Mouse (Mus musculus) heart, adult 11 months (tissue): ENCODE measurements at regions not wholly inside any gene's neighbourhood (a gene's known extent, or its start where the extent isn't known, plus 50 kb on each side); places are given as distances from the start of the nearest gene placed in this dataset.

ENCODE experiments used
- DNase-seq: peaks from one replicate; pipeline ENCODE4 v3.0.0; 2022

DNA sequence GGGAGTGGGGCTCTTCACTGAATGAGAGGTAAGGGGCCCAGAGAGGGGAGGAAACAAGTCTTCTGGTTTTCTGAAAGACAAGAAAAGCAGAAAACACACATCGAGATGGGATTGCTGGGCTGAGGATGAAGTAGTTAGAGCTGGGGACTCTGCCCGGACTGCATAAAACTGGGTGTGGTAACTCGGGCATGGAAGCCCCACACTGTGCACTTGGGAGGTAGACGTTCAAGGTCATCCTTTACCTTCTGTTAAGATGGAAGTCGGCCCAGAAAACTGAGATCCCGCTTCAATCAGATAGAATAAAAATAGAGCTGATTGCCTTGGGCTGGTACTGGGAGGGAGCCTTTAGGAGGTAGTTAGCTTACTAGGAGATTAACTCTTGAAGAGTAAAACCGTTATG is 107.2 kb downstream of the Rassf10 start:
- peak; percentile 83 for DNase-seq

DNA sequence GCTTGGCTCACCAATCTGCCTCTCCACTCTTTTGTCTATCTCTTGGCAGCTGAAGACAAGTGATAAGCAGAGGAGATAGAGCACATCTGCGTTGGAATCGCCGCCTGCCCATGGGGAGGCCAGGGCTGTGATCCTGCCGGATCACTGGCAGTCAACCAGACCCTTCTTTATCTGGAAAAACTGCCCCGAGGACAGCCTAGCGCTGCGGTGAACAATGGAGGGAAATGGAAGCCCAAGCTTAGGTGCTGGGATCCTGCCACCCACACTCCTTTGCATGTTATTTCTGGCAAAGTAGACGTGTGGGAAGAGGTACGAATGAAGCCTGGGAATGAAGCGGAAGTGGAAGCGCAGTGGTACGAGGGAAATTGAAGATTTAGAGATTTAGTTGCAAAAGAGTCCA is 112.8 kb downstream of the Rassf10 start:
- peak; percentile 98 for DNase-seq

DNA sequence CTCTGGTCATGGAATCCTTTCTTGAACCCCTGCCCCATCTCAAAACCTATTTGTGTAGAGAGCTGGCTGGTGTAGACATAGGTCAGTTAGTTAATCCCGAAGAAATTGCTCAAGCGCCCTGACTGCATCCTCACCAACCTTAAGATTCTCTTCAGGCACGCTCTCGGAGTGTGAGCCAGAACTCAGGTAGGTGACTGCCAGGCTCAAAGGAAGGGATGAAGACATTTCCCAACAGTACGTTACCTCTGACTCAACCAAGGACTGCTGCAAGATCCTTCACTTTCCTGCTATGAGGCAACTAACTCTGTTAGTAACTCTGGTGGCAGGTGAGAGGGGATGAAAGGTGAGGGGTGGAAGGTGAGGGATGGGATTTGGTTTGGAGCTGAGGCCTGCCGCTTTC is 114.5 kb downstream of the Rassf10 start:
- DNase-seq = peak; percentile 46

DNA sequence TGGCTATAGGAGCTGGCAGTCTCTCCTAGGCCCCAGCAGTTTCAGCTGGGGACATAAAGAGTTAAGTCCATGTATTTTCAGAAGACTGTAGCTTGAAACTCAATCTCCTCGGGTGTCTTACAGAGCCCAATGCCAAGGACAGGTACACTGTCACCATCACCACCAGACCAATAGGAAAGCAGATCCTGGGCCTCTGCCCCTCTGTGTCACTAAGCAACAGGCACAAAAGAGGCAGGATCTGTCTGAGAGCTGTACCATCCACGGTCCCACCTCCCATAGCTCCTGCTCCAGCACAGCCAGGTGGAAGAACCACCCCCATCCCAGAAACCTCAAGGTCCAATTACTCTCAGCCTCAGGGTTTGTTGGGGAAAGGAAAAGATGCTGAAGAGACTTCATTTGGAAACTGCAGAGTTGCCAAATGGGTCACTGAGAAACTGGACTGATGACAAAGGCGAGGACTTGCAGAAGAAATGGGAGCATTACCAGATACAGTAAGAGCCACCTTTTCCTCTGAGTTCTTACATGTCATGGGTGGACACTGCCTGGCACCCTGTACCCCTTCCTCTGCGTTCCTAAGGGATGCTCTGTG is 115.7 kb downstream of the Rassf10 start:
- DNase-seq = peak; percentile 74

DNA sequence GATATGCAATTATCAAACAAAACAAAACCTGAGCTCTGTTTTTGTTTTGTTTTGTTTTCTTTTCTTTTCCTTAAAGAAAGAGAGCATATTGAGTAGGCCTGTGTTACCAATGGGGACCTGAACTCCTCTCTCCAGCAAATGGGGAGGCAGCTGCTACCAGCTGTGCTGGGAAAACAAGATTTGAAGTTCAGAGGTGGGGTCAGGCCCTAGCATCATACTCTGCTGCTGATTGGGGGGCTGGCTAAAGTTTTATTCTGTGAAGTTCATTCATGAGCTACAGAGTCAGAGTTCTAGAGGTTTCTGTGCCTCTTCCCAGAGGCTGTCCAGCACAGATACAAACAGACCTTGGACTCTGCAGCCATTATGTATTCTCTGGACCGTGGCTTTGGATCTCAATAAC is 117.7 kb downstream of the Rassf10 start:
- DNase-seq = peak; percentile 55

DNA sequence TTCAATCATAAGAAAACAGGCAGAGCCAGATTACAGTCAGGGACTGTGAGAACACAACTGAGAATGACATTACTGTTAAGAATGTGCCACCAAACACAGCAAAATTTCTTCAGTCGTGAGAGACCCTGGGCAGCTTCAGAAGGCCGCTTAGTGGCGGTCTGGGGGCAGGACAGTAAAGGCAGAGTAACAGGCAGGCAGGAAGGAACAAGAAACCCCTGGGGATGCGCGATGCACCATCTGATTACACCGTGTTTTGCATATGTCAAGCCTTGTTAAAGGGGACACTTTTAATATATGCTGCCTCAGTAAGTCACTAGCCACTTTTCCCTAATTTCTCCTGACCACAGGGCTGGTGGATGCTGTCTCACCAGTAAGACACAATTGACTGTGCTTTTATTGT is 120.0 kb downstream of the Rassf10 start:
- peak; percentile 86 for DNase-seq

DNA sequence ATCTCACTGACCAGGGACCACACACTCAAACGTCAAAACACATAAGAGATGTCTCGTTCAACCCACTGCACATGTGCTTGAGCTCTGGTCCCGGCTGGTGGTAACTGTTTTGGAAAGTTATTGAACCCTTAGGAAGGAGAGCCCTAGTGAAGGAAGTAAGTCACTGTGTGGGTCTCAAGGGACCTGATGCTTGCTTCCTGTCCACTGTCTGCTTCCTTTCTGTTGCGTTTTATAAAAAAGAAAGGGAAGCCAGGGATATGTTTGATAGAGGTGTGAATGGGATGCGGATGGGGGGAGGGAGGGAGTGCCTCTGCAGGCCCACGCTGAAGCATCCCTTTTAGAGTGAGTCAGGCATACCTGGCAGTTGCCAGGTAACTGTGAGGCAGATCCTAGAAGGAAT is 121.6 kb downstream of the Rassf10 start:
- peak; percentile 94 for DNase-seq

DNA sequence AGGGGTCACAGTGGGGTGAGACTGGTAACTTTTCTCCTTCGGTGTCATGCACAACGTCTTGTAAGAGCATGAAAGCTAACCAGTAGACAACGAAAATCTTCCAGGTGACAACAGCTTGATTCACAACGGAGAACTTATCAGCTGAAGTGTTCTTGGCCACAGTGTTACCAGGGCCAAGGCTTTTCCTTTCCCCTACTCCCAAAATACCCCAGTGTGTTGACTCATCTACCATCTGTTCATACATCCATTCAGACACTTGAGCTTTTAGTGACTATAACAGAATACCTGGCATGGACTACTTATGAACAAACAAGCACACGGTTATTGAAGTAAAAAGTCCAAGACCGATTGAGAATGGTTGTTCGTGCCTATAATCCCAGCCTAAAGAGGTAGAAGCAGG is 122.5 kb downstream of the Rassf10 start:
- DNase-seq = peak; percentile 74

DNA sequence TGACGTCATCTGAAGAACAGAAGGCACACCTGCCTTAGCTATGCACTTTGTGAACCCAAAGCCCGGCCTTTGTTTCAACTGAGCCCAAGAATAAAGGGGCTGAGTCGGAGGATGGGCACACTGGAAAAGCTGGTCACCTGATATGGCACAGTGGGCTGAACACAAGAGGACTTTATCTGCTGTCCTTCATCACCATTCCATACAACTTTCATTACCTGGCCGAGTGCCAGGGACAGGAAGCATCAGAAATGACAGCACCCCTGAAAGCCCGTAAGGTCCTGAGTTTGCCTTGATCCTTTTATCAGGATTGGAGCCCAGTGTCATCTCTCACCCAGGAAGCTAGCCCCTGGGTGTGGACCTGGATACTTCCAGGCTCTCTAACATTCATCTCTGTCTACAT is 126.1 kb upstream of the Arntl start:
- DNase-seq = peak; percentile 90

DNA sequence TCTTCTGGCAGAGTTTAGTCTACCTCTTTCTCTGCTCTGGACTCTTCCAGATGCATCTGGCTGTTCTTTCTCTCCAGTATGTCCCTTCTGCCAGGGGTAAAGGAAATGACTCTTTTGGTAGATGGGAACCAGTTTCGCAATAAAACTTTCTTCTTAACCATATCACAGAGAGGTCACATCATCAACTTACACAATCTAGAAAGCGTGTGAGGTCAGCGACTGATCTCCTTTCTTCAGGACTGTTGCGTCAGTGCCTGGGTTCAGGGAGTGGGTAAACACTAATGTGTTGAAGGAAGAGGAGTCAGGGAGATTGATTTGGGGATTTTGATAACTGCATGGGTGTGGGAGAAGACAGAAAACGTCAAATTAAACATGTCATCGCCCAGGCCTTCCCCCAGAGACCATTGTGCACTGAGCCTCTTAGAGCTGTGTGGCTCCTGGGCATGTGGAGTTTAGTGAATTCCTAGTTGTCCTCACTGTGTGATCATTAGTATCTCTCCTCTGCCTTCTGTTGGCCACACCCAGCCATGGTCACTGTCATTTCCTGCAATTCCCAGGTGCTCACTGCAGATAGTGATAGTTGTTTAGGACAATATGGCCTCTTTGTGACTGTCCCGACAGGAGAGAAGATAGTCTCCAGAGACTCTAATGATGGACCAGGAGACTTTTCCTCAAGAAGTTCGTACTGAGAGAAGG is 122.2 kb upstream of the Arntl start:
- no peak for DNase-seq

DNA sequence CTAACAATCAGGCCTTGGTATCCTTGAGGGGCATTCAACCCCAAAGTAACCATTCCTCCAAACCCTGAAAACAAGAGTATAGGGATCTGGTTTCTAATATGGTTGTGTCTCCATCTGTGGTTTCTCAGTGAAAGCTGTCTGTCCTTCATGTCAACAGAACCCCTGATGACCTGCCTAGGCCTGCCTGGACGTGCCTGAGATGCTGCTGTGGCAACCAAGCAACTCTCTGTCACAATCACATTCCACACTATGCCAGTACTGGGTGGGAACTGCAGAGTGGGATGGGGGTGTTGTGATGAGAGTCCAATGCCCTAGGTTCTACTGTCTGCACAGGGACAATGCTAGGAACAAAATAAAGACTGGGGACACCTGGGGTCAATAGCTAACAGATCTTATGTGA is 121.1 kb upstream of the Arntl start:
- no peak for DNase-seq

DNA sequence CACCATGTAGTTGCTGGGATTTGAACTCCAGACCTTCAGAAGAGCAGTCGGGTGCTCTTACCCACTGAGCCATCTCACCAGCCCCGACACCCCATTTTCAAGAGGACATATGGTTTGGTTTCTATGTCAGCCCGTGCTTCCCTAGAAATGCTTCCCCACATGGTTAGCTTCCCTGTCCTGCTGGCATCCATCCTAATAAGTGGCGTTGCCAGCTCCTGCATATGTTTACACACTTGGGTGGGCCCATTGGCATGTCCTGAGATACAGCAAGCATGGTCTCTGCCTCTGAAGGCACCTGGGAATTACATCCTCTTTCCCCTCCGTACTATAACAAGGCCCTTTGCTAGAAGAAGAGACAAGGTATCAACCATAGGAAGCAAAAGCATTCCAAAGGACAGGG is 119.6 kb upstream of the Arntl start:
- DNase-seq = peak; percentile 88

DNA sequence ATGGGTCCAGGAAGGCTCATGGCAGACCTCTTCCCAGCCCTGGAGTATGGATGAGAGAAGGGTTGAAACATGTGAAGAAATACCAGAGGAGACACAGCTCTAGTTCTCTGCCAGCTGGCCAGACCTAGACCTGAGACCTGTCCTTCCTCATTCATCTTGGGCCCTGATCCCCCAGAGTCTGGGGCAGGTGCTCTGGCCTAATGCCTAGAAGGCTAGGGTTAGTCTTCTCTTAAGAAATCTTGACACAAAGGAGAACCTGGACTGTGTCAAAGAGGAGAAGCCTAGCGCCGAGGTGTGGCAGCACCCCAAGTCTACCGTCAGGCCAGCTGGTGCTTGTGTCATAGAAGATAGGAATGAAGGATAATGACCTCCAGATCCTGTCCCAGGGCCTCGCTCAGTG is 118.2 kb upstream of the Arntl start:
- DNase-seq = no peak

DNA sequence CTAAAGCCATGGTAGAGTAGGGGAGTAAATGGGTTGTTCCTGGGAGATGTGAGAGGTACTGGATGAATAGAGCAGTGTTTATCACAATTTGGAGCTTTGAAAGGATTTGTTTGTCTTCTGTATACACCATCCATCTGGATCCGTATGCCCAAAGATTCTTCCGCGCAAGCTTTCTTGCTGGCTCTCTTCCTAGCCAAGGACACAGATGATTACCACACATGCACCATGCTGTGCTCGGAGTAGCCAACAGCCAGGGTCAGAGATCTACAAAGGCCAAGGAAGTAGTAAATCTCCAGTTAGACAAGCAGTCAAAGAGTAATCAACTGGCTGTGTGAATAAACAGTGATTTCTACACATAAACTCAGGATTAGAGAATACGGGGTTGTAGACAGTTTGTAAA is 113.3 kb upstream of the Arntl start:
- DNase-seq = no peak

DNA sequence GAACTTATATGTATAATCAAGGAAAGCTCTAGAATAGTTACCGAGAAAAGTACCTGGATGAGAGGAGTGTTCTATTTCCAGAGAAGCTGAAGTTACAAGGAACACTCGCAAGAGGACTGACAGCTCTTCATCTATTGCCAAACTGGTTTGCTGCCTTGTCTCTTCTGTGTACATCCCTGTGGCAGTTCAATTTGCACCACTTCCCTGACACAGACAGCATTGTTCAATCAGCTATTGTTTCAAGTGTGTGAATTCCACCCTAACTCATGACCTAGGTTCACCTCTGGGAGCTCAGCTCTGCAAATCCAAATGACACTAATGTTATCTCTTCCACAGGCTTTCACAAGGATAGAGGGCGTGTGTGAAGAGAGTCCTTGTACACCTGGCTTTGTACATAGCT is 112.2 kb upstream of the Arntl start:
- no peak for DNase-seq

DNA sequence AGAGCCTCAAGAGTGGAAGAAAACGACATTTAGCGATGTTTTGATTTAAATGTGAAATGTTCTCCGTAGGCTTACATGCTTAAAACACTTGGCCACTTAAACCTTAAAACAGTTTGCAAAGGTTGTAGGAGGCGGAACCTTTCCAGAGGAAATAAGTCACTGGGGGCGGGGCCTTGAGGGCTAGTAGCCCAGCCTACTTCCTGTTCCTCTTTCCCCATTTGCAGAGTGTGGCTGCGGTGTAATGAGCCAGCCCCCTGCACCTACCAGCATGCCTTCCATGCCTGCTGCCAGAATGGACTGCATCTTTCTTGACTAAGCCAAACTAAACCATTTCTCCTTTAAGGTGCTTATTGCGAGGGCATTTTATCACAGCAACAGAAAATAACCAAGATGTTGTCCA is 103.0 kb upstream of the Arntl start:
- DNase-seq = peak; percentile 23

DNA sequence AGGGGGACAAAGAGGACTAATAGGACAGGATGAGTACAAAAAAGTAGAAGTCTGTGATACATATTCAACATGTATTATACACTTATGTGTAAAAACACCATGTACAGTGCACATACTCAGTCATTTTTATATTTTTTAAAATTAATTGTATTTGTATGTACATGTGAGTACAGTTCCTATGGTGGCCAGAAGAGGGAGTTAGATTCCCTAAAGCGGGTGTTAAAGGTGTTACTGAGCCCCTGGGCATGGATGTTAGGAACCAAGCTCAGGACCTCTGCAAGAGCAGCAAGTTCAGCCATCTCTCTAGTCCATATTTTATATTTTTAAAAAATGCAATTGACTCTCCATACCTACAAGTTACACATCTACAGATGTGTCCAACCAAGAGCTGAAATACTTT is 101.9 kb upstream of the Arntl start:
- no peak for DNase-seq

DNA sequence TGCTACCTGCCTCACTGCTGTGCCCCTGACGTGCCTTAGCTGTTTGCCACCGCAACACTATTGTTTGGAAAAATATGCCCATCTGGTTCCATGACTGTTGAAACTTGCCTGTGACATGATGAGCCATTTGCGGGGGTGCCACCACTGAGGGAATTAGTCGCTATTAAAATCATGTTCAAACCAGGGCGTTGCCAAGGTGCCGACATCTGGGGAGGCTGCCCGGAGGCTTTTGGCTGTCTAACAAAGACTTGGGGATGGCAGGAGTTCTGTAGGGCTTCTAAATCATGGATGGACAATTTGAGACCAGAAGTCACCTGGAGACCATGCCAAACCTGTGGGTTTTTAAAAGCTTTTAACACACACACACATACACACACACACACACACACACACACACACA is 100.5 kb upstream of the Arntl start:
- peak; percentile 72 for DNase-seq

DNA sequence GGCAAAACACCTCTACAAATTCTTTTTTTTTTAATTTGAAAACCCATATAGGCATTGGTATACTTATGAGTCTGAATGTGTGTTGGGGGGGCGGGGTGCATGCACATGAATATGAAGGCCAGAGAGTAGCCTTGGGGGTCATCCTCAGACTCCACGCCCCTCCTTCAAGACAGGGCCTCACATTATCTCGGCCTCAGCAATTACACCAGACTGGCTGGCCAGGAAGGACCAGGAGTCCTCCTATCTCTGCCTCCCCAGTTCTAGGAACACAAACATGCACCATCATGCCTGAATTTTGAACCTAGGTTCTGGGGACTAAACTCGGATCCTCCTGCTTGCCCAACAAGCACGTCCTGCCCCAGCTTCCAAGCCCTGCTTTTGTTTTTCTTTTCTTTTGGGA is 99.3 kb upstream of the Arntl start:
- peak; percentile 27 for DNase-seq

DNA sequence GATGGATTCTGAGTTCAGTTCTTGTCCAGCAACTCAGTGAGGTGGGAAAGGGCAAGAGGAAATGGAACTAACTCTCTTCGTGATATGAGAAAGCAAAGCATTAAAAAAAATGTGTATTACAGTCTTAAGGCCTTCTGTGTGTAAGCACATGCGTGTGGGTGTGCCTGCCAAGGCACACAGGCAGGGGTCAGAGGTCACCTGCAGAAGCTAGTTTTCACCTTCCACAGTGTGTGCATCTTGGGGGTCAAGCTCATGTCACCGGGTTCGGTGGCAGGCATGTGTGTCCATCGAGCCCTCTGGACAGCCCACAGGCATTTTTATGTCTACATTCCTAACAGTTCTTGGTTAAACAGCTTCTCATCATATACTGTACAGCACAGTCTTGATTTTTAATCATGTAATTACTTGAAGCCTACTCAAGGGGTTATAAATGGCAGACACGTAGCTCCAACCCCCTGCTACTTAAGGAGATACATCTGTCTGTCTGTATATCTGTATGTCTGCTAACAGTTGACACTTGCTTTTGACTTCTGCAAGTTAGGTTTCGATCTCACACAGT is 98.7 kb upstream of the Arntl start:
- peak; percentile 21 for DNase-seq

DNA sequence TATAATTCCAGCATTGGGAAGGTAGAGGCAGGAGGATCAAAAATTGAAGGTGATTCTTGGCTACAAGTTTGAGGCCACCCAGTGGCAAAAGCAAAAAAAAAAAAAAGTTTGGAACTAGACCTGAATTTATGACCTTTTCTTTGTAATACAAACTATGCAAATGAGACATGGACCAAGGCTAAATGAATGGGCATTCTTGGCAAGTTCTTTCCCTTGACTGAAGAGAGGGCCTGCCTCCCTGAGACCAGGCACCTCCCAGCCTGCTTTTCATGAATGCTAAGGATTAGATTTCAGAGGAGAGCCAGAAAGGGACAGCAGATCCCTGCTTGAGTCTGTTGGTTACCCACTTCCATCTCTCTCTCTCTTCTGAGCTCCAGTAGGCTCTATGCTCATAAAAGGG is 97.8 kb upstream of the Arntl start:
- no peak for DNase-seq

DNA sequence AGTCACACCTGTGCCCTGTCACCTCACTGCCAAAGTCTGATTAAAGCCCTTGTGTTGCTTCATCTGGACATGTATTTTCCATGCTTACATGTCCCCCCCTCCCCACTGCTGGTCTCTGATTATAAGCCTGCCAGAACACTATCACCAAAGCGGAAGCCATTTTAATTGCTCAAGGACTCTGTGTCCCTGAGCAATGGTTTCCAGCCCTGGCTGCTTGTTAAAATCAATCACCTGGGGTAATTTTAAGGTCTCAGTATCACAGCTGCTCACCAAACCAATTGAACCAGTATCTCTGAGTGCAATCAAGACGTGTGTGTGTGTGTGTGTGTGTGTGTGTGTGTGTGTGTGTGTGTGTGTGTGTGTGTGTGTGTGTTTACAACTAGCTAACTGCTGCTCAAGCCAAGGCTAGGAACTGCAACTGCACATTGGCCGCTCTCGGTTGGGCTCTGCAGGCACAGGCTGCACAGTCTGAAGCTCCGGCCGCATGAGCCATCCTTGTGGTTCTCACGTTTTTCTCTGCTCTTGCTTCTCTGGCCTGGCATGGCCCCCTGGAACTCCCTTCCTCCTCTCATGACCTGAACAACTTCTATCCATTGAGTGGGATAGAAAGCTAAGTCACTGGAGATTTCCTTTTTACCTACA is 96.3 kb upstream of the Arntl start:
- DNase-seq = peak; percentile 64

DNA sequence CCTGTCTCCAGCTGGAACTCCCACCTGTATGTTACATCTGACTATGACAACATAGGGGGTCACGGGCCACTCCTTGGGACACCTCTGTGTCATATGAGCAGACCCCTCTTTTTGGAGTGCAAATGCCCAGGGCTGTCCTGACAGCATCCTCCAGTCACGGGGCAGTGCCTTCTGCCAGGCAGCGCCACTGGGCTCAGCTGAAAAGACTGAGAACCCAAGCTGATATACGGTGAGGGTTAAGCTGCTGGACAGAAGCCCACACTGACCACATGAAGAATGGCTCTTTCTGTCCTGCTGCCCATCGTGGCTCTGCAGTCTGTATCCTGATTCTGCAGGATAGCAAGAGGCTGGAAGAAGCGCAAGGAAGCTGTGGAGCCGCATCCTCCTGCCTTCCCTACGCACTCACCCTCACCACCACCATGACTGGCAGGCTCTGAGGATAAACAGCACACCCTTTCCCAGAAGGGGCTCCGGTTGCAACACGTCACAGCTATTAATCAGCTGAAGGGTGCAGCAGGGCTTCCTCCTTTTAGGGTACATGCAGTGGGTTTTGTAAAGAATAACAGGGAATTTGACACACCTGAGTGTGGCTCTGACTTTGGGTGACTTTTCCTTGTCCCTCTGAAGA is 93.9 kb upstream of the Arntl start:
- DNase-seq = peak; percentile 64

DNA sequence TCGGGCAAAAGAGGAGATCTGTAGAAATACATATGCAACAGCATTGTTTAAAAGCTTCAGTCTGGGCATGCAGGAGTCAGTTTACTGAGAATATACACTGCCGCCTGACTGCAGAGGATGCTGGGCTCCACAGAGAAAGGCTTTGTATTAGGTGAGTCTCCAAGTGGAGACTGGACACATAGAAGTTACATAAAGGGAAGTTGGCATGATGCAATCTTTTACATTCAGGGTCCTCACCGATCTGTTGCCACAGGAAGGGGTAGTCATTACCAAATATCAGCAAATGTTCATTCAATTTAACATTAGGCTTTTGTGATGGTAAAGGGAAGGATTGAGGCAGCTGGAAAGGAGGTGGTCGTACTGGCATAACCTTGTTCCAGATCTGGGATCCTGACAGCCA is 89.7 kb upstream of the Arntl start:
- DNase-seq = peak; percentile 36
